Mouse (Mus musculus): ENCODE data around the gene Olfr1084.
"Not testable (repeated sequence)": the region's sequence is repeated elsewhere in the genome, so short reads cannot be mapped to it uniquely, and the experiment has no call there.

The Olfr1084 gene

DNA sequence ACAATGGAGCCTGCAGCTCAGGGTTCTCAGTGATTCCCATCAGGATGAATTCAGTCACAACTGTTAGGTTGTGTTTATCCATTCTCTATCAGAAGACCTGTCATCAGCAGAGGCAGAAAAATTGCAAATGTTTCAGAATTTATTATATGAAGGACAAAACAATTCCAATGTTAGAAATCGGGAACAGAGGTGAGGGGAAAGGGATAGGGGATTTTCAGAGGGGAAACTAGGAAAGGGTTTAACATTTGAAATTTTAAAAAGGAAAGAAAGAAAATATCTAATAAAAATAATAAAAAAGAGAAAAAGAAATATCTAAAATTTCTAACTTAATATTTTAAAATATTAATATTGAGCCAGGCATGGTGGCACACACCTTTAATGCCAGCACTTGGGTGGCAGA lies at the start of gene Olfr1084:
Gene Olfr1084, minus strand, starts transcription at position 101 of the 400 bp plus-strand sequence.
- CTCF ChIA-PET: not testable (repeated sequence)

DNA sequence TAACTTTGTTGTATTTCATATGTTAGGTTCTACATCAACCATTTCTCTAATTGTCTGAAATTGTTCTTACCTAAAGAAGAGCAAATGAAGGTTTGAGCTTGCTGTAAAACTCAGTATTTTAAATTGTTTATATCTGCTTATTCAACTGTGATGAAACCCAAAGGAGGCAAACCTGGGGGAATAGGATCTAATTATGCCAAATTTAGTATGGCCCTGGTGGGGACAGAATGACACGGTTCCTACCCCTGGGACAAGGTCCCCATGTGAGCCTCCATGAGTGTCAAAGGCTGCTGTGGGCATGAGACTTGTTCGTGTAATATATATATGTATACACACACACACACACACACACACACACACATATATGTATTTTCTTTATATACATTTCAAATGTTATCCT lies 40.5 kb upstream of the Olfr1084 start, which contains the start of gene Olfr1086:
Gene Olfr1086, minus strand, starts transcription at position 101 of the 400 bp plus-strand sequence.
- ChIA-PET CTCF (no interaction called here), POLR2A (no interaction called here)

More for the DNA sequence above, at the start of gene Olfr1084:
- POLR2A ChIA-PET: not testable (repeated sequence)

DNA sequence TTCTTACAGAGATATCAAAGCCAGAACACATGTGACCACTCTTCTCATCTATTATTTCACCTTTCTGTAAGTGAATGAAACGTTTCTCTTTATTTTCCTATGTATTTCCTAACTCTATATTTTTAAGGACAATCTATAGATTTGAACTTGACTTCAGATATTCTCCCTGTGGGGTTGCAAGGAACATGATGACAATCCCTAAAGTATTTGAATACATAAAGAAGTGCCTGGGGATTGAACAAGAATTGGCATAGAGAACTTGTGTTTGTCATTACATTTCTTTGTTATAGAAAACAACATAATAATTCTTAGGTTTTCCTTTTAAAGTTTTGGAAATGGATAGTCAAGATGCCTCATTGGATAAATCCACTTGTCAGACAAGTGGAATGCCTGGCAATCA lies 22.4 kb upstream of the Olfr1084 start, which contains the start of gene Olfr1085:
Gene Olfr1085, minus strand, starts transcription at position 101 of the 400 bp plus-strand sequence.
- ChIA-PET CTCF (no interaction called here), POLR2A (no interaction called here)

DNA sequence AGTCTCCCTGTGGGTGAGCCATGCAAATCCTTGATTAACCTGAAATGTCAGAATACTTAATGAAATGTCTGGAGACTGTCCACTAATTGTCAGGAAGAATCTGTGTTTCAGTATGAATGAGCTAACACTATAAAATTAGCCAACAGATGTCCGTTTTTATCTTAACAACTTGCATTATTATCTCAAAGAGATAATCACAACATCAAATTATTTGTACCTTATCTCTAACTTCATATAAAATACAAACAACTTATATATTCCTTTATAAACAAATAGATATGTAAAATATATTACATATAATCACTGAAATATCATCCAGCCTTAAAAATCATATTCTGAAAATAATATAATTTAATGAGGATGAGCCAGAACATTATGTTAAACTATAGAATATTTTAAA lies 40.7 kb downstream of the Olfr1084 start, which contains the start of gene Olfr1082:
Gene Olfr1082, minus strand, starts transcription at position 101 of the 400 bp plus-strand sequence.
- CTCF ChIA-PET, POLR2A ChIA-PET: not testable (repeated sequence)

All from embryonic stem cell, embryonic (primary cell).